Mouse (Mus musculus) right cerebral cortex, postnatal 36 days (tissue): ENCODE data around the gene Pdlim4.

Experiments used
- DNase-seq, 2 experiments: peaks; one replicate each; pipeline ENCODE4 v3.0.0; 2022; ENCODE audit warnings: low spot score in 2 of 2, mixed read lengths in 1 of 2

Gene Pdlim4

GRCm38 (mm10) chr11:54068520-54069371 lies at the start of gene Pdlim4:
Gene Pdlim4 (minus strand): TSS chr11:54069014.
- DNase-seq, result no peak

- DNase-seq, result no peak
Observed at GRCm38 (mm10) chr11:54117096-54117495, 48.3 kb upstream of the Pdlim4 start.

GRCm38 (mm10) chr11:54116406-54116805 lies 47.6 kb upstream of the Pdlim4 start:
- DNase-seq, result no peak

- no peak for DNase-seq
Observed at GRCm38 (mm10) chr11:54115911-54116310, 47.1 kb upstream of the Pdlim4 start.

- no peak for DNase-seq
Observed at GRCm38 (mm10) chr11:54115301-54115700, 46.5 kb upstream of the Pdlim4 start.

- no peak for DNase-seq
Observed at GRCm38 (mm10) chr11:54114746-54115145, 45.9 kb upstream of the Pdlim4 start.

- no peak for DNase-seq
Observed at GRCm38 (mm10) chr11:54113352-54113751, 44.5 kb upstream of the Pdlim4 start.

- peak; percentile 90 to 93 for DNase-seq
Observed at GRCm38 (mm10) chr11:54112920-54113319, 44.1 kb upstream of the Pdlim4 start.

GRCm38 (mm10) chr11:54111976-54112741 lies 43.3 kb upstream of the Pdlim4 start:
- DNase-seq, result peak in 1 of 2 experiments; percentile 44

- no peak for DNase-seq
Observed at GRCm38 (mm10) chr11:54111291-54111690, 42.5 kb upstream of the Pdlim4 start.

- DNase-seq, result no peak
Observed at GRCm38 (mm10) chr11:54108894-54109293, 40.1 kb upstream of the Pdlim4 start.

- DNase-seq, result no peak
Observed at GRCm38 (mm10) chr11:54108131-54108530, 39.3 kb upstream of the Pdlim4 start.

GRCm38 (mm10) chr11:54107239-54107638 lies 38.4 kb upstream of the Pdlim4 start:
- no peak for DNase-seq

GRCm38 (mm10) chr11:54106676-54107075 lies 37.9 kb upstream of the Pdlim4 start:
- DNase-seq, result no peak

GRCm38 (mm10) chr11:54105011-54105410 lies 36.2 kb upstream of the Pdlim4 start:
- DNase-seq, result no peak

GRCm38 (mm10) chr11:54102706-54103449 lies 34.1 kb upstream of the Pdlim4 start:
- DNase-seq, result no peak

- no peak for DNase-seq
Observed at GRCm38 (mm10) chr11:54101701-54102100, 32.9 kb upstream of the Pdlim4 start.

- DNase-seq, result peak; percentile 27 to 32
Observed at GRCm38 (mm10) chr11:54100692-54101591, 32.1 kb upstream of the Pdlim4 start.

GRCm38 (mm10) chr11:54100045-54100691 lies 31.4 kb upstream of the Pdlim4 start, which contains the start of gene P4ha2:
Gene P4ha2 (plus strand): TSS chr11:54100095.
- DNase-seq, result no peak

- DNase-seq, result no peak
Observed at GRCm38 (mm10) chr11:54093000-54093399, 24.2 kb upstream of the Pdlim4 start.
